13 mouse cellular contexts compared by ENCODE assay signal in the genomic region with DNA sequence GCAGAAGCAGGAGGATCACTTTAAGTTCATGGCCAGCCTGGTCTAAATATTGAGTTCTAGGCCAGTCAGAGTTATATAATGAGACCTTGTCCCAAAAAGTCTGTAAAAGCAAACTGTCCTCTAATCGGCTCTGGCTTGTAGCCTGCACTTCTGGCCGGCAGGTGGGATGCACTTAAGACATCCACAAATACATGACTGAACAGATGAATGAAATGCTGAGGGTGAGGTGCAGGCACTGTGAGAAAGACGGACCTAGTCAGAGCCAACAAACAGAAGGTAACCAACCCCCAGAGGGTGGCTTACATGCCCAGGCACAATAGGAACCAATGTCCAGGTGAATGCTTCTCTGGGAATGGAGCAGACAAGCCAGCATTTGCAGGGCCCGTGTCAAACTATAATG. TPM values are rescaled to one million over a fixed set of nuclear protein-coding genes. Genes with fewer than 3 reads are reported as not detected.
A peak's percentile ranks its signal among the peaks of the same experiment; 100 is the strongest.
DNase-seq lines count a peak whose midpoint lies in the region; ATAC-seq and TF ChIP-seq lines count a peak whose summit lies in the region.
"Had no signal": no experiment of that assay in that cellular context is flagged by ENCODE, and none has a peak within 500 bp of the region (broad histone marks: within the 10 kb centered on the region; RNA-seq: fewer than 3 reads in every experiment).

No protein-coding gene starts in this region.

- H3K9ac ChIP-seq in heart, embryonic 11.5 days (ENCODE audit: low read depth, low read length), result no peak overlapping the region
- no peak overlapping the region for H3K9ac ChIP-seq in liver, adult 2 months (ENCODE audit: low read depth, low read length)
- H3K9ac ChIP-seq: limb, embryonic 15.5 days had no signal

- no peak overlapping the region for H3K4me3 ChIP-seq in heart, embryonic 11.5 days (ENCODE audit: low read depth, low read length)
- H3K4me3 ChIP-seq in liver, adult 2 months (ENCODE audit: insufficient read depth, low read depth, low read length), result no peak overlapping the region
- no peak overlapping the region for H3K4me3 ChIP-seq in olfactory bulb, adult 2 months (ENCODE audit: insufficient read depth, low read depth, low read length)
- H3K4me3 ChIP-seq: hindbrain, embryonic 13.5 days; limb, embryonic 15.5 days had no signal

- H3K27ac ChIP-seq in heart, embryonic 11.5 days (ENCODE audit: low read depth, low read length), result peak overlapping the region; percentile 24; the same call in 1 of the 2 replicates
- peak overlapping the region; percentile 11 for H3K27ac ChIP-seq in liver, adult 2 months (replicated peaks; ENCODE audit: insufficient read depth, low read depth, low read length)
- peak overlapping the region; percentile 79; the same call in 1 of the 2 replicates for H3K27ac ChIP-seq in olfactory bulb, adult 2 months (ENCODE audit: insufficient read depth, low read depth, low read length)
- H3K27ac ChIP-seq: hindbrain, embryonic 13.5 days; limb, embryonic 15.5 days had no signal

- no peak for TF ChIP-seq POLR2A in liver, adult 2 months (IDR thresholded peaks at IDR 0.05; ENCODE audit: extremely low read depth, insufficient read depth, low read length)
- TF ChIP-seq POLR2A in olfactory bulb, adult 2 months (IDR thresholded peaks at IDR 0.05; ENCODE audit: insufficient read depth, low read depth, low read length), result no peak

- H3K36me3 ChIP-seq in heart, embryonic 11.5 days (ENCODE audit: control insufficient read depth, insufficient read depth, low read length), result 0 out of 2 replicates have a peak, but pooled peaks cover 3% of the 10 kb centered on the region
- H3K36me3 ChIP-seq in liver, adult 2 months (ENCODE audit: control insufficient read depth, insufficient read depth, low read length), result no peaks in the 10 kb centered on the region

- peak overlapping the region; percentile 16; the same call in 1 of the 2 replicates for H3K4me2 ChIP-seq in heart, embryonic 11.5 days
- H3K4me2 ChIP-seq: hindbrain, embryonic 13.5 days; limb, embryonic 15.5 days had no signal

- TF ChIP-seq CTCF in liver, adult 2 months (IDR thresholded peaks at IDR 0.05; ENCODE audit: low read depth, low read length), result no peak
- no peak for TF ChIP-seq CTCF in olfactory bulb, adult 2 months (IDR thresholded peaks at IDR 0.05; ENCODE audit: insufficient read depth, low read depth, low read length)

- no peaks in the 10 kb centered on the region for H3K9me3 ChIP-seq in heart, embryonic 11.5 days (replicated peaks; ENCODE audit: control insufficient read depth, low read length)
- H3K9me3 ChIP-seq: hindbrain, embryonic 13.5 days; limb, embryonic 15.5 days had no signal

- intact Hi-C loops in heart, postnatal 10 days (cut with DNase I), result no loop called here

- peaks cover 42% of the 10 kb centered on the region for H3K79me2 ChIP-seq in liver, adult 2 months (ENCODE audit: control insufficient read depth, insufficient read depth, low read length)

- 72% methylated on average over 4 of the region's 4 CpGs for WGBS in heart, embryonic 11.5 days (ENCODE audit: insufficient replicate concordance)
- WGBS in liver, adult 2 months, result 26% methylated on average over 4 of the region's 4 CpGs
- WGBS in olfactory bulb, adult 2 months, result 66% methylated on average over 4 of the region's 4 CpGs

- H3K4me1 ChIP-seq in heart, embryonic 11.5 days (ENCODE audit: control insufficient read depth, insufficient read depth, low read length), result peaks cover 29% of the 10 kb centered on the region
- peaks cover 30% of the 10 kb centered on the region for H3K4me1 ChIP-seq in liver, adult 2 months (ENCODE audit: control insufficient read depth, insufficient read depth, low read length)
- H3K4me1 ChIP-seq in olfactory bulb, adult 2 months (ENCODE audit: control insufficient read depth, insufficient read depth, low read length), result peaks cover 17% of the 10 kb centered on the region

- DNase-seq in heart, postnatal 10 days, result no peak
- DNase-seq in liver, adult 2 months (ENCODE audit: extremely low read depth, low read depth, low spot score), result no peak
- DNase-seq in liver, result no peak
- peak; percentile 38 to 60 for DNase-seq in cerebellum, postnatal 25 days
- DNase-seq in spleen, postnatal 36 days (ENCODE audit: low spot score in 2 of 2), result no peak

- H3K27me3 ChIP-seq in heart, embryonic 11.5 days (ENCODE audit: control insufficient read depth, insufficient read depth, low read length), result no peaks in the 10 kb centered on the region
- H3K27me3 ChIP-seq in liver, adult 2 months (ENCODE audit: control insufficient read depth, insufficient read depth, low read length), result no peaks in the 10 kb centered on the region
- H3K27me3 ChIP-seq: hindbrain, embryonic 13.5 days; limb, embryonic 15.5 days had no signal

- no peak for ATAC-seq in heart, embryonic 11.5 days (replicated peaks; ENCODE audit: insufficient number of reproducible peaks, low FRiP score, low TSS enrichment)

RNA-seq across cellular contexts. Expression of a gene that starts 5.2 kb away (rescaled TPM):
- polyA plus RNA-seq in heart, embryonic 11.5 days (2014; fragmentation: Nextera tagmentation; extraction: Ambion mirVana), result 11.0 and 11.7 TPM in 2 replicates
- total RNA-seq in heart, postnatal 10 days (2021), result 10 to 100 TPM; 13.4 to 18.8 TPM
- 6.1 and 7.2 TPM in 2 replicates for total RNA-seq in liver, adult 2 months (2014; rRNA removed)
- polyA plus RNA-seq in liver, adult 2 months (2012; rRNA removed), result 22.8 and 24.1 TPM in 2 replicates
- not detected in 2 replicates for polyA plus RNA-seq in olfactory bulb, adult 2 months (2012; ENCODE audit: insufficient read depth, insufficient read length, low replicate concordance, missing spikeins)

RNA-seq across cellular contexts. Expression of a gene that starts 30.4 kb away (rescaled TPM):
- polyA plus RNA-seq in heart, embryonic 11.5 days (2014; fragmentation: Nextera tagmentation; extraction: Ambion mirVana), result 71.2 and 77.1 TPM in 2 replicates
- 10 to 100 TPM; 76.6 to 78.5 TPM for total RNA-seq in heart, postnatal 10 days (2021)
- total RNA-seq in liver, adult 2 months (2014; rRNA removed), result 11.5 and 16.0 TPM in 2 replicates
- polyA plus RNA-seq in liver, adult 2 months (2012; rRNA removed), result 51.6 and 52.5 TPM in 2 replicates
- not detected in 2 replicates for polyA plus RNA-seq in olfactory bulb, adult 2 months (2012; ENCODE audit: insufficient read depth, insufficient read length, low replicate concordance, missing spikeins)

RNA-seq across cellular contexts. Expression of a gene that starts 30.5 kb away (rescaled TPM):
- polyA plus RNA-seq in heart, embryonic 11.5 days (2014; fragmentation: Nextera tagmentation; extraction: Ambion mirVana), result 0.34 and 0.42 TPM in 2 replicates
- total RNA-seq in heart, postnatal 10 days (2021), result not detected
- 1.2 TPM in 1 of 2 replicates, not detected in the other for total RNA-seq in liver, adult 2 months (2014; rRNA removed)
- 0.04 TPM in 1 of 2 replicates, not detected in the other for polyA plus RNA-seq in liver, adult 2 months (2012; rRNA removed)
- not detected in 2 replicates for polyA plus RNA-seq in olfactory bulb, adult 2 months (2012; ENCODE audit: insufficient read depth, insufficient read length, low replicate concordance, missing spikeins)
- total RNA-seq: gastrocnemius, adult 18-20 months; megakaryocyte progenitor cell, adult 5-6 weeks had no signal
- polyA plus RNA-seq: embryonic facial prominence, embryonic 11.5 days; hindbrain, embryonic 13.5 days had no signal

RNA-seq across cellular contexts. Expression of a gene that starts 33.6 kb away (rescaled TPM):
- polyA plus RNA-seq in heart, embryonic 11.5 days (2014; fragmentation: Nextera tagmentation; extraction: Ambion mirVana), result 0.17 and 0.47 TPM in 2 replicates
- total RNA-seq in heart, postnatal 10 days (2021), result under 1 TPM; 0.62 to 0.96 TPM
- total RNA-seq in liver, adult 2 months (2014; rRNA removed), result 0.07 and 0.09 TPM in 2 replicates
- polyA plus RNA-seq in liver, adult 2 months (2012; rRNA removed), result 0.24 and 0.92 TPM in 2 replicates
- polyA plus RNA-seq in olfactory bulb, adult 2 months (2012; ENCODE audit: insufficient read depth, insufficient read length, low replicate concordance, missing spikeins), result not detected in 2 replicates

RNA-seq across cellular contexts. Expression of a gene that starts 38.1 kb away (rescaled TPM):
- polyA plus RNA-seq in heart, embryonic 11.5 days (2014; fragmentation: Nextera tagmentation; extraction: Ambion mirVana), result 0.14 and 0.25 TPM in 2 replicates
- not detected for total RNA-seq in heart, postnatal 10 days (2021)
- not detected in 2 replicates for total RNA-seq in liver, adult 2 months (2014; rRNA removed)
- not detected in 2 replicates for polyA plus RNA-seq in liver, adult 2 months (2012; rRNA removed)
- polyA plus RNA-seq in olfactory bulb, adult 2 months (2012; ENCODE audit: insufficient read depth, insufficient read length, low replicate concordance, missing spikeins), result not detected in 2 replicates
- total RNA-seq: gastrocnemius, adult 18-20 months; megakaryocyte progenitor cell, adult 5-6 weeks had no signal
- polyA plus RNA-seq: forebrain, embryonic 11.5 days had no signal

Comparison
In these comparisons a context has a peak if more than half of its experiments do, and no peak if none do; other contexts are left out.
1. H3K27ac ChIP-seq: peak in every context shown above with its lines; median percentile 79 in olfactory bulb, adult 2 months; 24 in heart, embryonic 11.5 days; 11 in liver, adult 2 months.
2. DNase-seq: peak in cerebellum, postnatal 25 days (2 of 2); none in heart, postnatal 10 days (0 of 2), liver, adult 2 months (single experiment), liver (single experiment) and spleen, postnatal 36 days (0 of 2).
3. RNA of a gene that starts 5.2 kb away (polyA plus RNA-seq): 22.8 to 24.1 TPM in liver, adult 2 months and 11.0 to 11.7 TPM in heart, embryonic 11.5 days; not detected in olfactory bulb, adult 2 months; every median in the first group is over 10 times any median in the second.
4. RNA of a gene that starts 30.4 kb away (polyA plus RNA-seq): 71.2 to 77.1 TPM in heart, embryonic 11.5 days and 51.6 to 52.5 TPM in liver, adult 2 months; not detected in olfactory bulb, adult 2 months; every median in the first group is over 10 times any median in the second.